Mouse (Mus musculus): ENCODE measurements around the gene Cep83. TPM values are rescaled to one million over a fixed set of nuclear protein-coding genes. Genes with fewer than 3 reads are reported as not detected.

The Cep83 gene
- polyA plus RNA-seq, 1 experiment, result 7.8 TPM

DNA sequence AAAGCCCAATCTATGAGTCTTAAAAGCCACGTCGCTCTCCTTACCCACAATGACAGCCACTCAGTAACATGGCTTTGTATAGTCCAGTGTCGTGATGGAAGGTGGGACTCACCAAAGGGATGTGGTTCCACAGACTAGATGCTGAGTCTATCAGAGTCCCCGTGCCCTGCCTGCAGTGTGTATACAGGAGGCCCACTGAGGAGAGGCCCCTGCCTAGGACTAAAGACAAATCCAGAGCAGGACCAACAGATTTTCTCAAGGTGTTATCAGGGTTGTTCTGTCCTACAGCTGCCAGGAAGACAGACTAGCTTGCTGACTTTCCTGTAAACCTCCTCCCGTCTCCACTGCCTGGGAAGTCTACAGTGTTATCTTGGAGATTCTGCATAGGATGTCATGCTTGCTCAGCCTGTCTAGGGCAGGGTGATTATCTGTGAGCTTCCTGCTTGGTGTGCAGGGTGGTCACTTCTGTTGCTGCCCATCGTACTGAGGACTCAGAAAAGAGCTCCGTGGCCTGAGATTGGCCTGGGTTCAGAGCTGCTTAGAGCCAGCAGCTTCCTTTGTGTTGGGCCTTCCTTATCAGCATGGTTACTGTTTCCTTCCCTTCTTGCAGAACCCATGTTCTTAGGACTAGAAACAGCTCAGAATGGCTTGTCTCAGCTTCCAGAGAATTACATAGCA lies 112.4 kb downstream of the Cep83 start:
- H3K36me3 ChIP-seq (replicated peaks; ENCODE audit: low read length), result peaks cover 97% of the 10 kb centered on the region
- H3K4me3 ChIP-seq (replicated peaks), result peak overlapping the region; percentile 48
- no peaks in the 10 kb centered on the region for H3K27me3 ChIP-seq (replicated peaks)
- H3K4me1 ChIP-seq, result peaks cover 84% of the 10 kb centered on the region
- TF ChIP-seq FLI1 (IDR thresholded peaks at IDR 0.05; ENCODE audit: low read length) (no peak), GATA1 (IDR thresholded peaks at IDR 0.05; ENCODE audit: borderline replicate concordance, low read length) (peak; percentile 11; the same call in 1 of the 3 replicates)
- no peaks in the 10 kb centered on the region for H3K9me3 ChIP-seq

DNA sequence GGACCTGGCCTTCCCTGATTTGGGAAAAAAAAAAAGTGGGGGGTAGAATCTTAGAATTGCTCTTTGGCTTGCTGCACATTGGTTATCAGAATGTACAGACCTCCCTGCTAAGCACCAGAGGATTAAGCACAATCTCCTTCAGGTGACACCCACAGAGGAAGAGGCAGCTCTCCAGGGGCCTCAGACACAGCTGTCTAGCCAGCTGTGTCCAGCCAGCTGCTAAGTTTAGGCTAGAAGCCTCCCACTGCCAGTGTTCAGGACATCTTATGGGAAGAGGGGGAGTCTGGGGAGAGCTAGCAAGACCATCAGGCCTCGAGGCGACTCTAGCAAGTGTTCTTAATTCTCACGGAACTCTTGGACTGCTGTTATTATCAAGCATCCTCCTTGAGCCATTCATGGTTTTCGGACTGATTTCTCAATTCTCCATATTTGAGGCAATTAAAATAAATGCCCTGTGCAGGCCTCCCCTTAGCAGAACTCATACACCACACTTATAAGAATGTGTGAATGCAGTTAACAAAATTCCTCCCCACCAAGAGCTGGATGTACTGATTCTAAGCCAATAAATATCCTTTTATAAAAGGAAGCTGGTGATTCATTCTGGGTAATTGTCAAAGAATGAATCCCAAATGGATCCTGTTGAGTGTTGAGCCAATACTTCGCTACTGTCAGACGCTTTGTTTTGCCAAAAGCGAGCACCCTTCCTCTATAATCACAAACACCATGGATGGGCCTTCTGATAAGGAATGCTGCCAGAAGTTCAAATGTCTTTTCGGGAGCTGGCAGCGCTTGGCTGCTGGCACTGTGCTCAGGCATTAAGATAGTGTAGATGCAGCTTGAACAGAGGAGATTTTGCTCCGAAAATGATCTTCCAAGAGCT lies 115.8 kb downstream of the Cep83 start:
- Histone ChIP-seq H3K4me3 (replicated peaks) (no peak overlapping the region), H3K36me3 (replicated peaks; ENCODE audit: low read length) (peaks cover 97% of the 10 kb centered on the region), H3K9me3 (no peaks in the 10 kb centered on the region), H3K27me3 (replicated peaks) (no peaks in the 10 kb centered on the region), H3K4me1 (peaks cover 84% of the 10 kb centered on the region)
- TF ChIP-seq FLI1 (IDR thresholded peaks at IDR 0.05; ENCODE audit: low read length), result no peak
- no peak for TF ChIP-seq GATA1 (IDR thresholded peaks at IDR 0.05; ENCODE audit: borderline replicate concordance, low read length)

DNA sequence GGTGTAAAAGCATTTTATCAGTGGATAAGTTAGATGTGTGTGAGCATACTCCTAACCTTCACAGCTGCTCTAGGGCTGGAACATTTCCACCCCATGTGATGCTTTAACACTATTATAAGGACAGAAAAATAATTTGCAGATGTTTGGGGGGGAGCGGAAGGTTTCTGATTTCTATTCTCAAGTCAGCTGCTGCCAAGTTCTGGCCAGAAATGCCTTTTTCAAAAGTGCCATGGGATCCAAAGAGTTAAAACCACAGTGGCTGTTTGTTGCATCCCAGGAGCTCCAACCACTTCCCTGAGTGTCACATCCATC lies 116.4 kb downstream of the Cep83 start:
- H3K27me3 ChIP-seq (replicated peaks), result no peaks in the 10 kb centered on the region
- H3K4me3 ChIP-seq (replicated peaks), result no peak overlapping the region
- no peak for TF ChIP-seq GATA1 (IDR thresholded peaks at IDR 0.05; ENCODE audit: borderline replicate concordance, low read length)
- TF ChIP-seq FLI1 (IDR thresholded peaks at IDR 0.05; ENCODE audit: low read length), result no peak
- peaks cover 84% of the 10 kb centered on the region for H3K4me1 ChIP-seq
- H3K9me3 ChIP-seq, result no peaks in the 10 kb centered on the region
- H3K36me3 ChIP-seq (replicated peaks; ENCODE audit: low read length), result peaks cover 97% of the 10 kb centered on the region

DNA sequence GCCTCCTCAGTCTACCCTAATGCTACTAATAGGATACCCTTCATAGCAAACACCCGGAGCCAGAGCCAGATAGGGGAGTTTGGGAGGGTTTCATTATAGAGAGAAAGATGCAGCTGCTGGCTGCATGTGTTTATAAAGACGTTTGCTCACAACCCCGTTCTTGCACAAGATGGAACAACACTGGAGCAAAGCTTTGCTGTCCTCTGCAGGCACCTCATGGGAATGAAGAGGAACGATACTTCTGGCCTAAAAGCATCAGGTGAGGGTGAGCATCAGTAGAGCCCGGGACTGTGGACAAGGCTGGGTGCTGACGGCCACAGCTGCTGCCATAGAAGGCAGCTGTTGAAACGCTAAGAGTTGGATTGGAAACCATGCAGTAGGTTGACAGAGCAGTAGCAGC lies 118.9 kb downstream of the Cep83 start:
- peaks cover 75% of the 10 kb centered on the region for H3K4me1 ChIP-seq
- TF ChIP-seq FLI1 (IDR thresholded peaks at IDR 0.05; ENCODE audit: low read length) (no peak), GATA1 (IDR thresholded peaks at IDR 0.05; ENCODE audit: borderline replicate concordance, low read length) (no peak)
- H3K36me3 ChIP-seq (replicated peaks; ENCODE audit: low read length), result peaks cover 98% of the 10 kb centered on the region
- no peak overlapping the region for H3K4me3 ChIP-seq (replicated peaks)
- no peaks in the 10 kb centered on the region for H3K9me3 ChIP-seq
- H3K27me3 ChIP-seq (replicated peaks), result no peaks in the 10 kb centered on the region

DNA sequence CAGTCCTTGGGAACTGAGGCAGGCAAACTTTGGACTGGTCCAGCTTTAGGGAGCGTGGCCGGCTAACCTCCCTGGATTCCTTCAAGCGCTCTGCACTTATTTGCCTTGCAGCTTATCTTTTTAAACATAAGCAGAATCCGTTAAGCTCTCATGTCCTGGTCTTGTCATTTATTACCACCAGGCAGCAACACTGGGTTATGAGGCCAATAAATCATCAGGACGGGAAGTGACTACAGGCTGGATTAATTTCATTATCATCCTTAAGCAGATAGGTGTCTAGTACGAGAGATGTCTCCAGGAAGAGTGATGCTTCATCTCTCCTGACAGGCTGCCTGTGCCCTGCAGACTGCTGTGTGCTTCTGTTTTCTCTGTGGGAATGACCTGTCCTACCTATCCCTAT lies 119.8 kb downstream of the Cep83 start:
- no peak overlapping the region for H3K4me3 ChIP-seq (replicated peaks)
- no peaks in the 10 kb centered on the region for H3K27me3 ChIP-seq (replicated peaks)
- peaks cover 100% of the 10 kb centered on the region for H3K36me3 ChIP-seq (replicated peaks; ENCODE audit: low read length)
- no peaks in the 10 kb centered on the region for H3K9me3 ChIP-seq
- TF ChIP-seq GATA1 (IDR thresholded peaks at IDR 0.05; ENCODE audit: borderline replicate concordance, low read length), result no peak
- no peak for TF ChIP-seq FLI1 (IDR thresholded peaks at IDR 0.05; ENCODE audit: low read length)
- H3K4me1 ChIP-seq, result peaks cover 77% of the 10 kb centered on the region

DNA sequence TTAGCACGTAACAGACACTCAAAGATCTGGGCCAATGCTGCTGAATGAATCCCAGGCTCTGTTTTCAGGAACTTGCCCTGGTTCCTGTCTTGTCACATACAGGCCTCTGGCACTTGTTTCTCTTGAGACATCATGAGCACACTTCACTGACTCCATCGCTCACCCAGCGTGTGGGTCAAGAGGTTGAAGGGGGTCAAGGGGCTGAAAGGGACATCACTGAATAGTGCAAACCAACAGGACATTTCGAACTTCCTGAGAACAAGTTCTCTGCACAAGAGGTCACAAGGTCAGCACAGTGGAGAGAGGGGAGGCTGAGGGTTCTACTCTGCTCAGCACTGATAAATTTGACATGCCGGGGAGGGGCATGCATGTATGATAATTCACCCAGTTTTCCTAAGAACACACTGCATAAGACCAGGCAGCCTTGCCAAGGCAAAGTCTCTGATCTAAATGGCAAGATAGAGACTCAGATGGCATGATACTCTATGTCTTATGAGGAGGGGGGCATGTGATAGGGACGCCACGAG lies 121.6 kb downstream of the Cep83 start:
- H3K9me3 ChIP-seq, result no peaks in the 10 kb centered on the region
- H3K36me3 ChIP-seq (replicated peaks; ENCODE audit: low read length), result peaks cover 98% of the 10 kb centered on the region
- H3K4me1 ChIP-seq, result peaks cover 60% of the 10 kb centered on the region
- no peak overlapping the region for H3K4me3 ChIP-seq (replicated peaks)
- no peaks in the 10 kb centered on the region for H3K27me3 ChIP-seq (replicated peaks)
- no peak for TF ChIP-seq FLI1 (IDR thresholded peaks at IDR 0.05; ENCODE audit: low read length)
- no peak for TF ChIP-seq GATA1 (IDR thresholded peaks at IDR 0.05; ENCODE audit: borderline replicate concordance, low read length)

DNA sequence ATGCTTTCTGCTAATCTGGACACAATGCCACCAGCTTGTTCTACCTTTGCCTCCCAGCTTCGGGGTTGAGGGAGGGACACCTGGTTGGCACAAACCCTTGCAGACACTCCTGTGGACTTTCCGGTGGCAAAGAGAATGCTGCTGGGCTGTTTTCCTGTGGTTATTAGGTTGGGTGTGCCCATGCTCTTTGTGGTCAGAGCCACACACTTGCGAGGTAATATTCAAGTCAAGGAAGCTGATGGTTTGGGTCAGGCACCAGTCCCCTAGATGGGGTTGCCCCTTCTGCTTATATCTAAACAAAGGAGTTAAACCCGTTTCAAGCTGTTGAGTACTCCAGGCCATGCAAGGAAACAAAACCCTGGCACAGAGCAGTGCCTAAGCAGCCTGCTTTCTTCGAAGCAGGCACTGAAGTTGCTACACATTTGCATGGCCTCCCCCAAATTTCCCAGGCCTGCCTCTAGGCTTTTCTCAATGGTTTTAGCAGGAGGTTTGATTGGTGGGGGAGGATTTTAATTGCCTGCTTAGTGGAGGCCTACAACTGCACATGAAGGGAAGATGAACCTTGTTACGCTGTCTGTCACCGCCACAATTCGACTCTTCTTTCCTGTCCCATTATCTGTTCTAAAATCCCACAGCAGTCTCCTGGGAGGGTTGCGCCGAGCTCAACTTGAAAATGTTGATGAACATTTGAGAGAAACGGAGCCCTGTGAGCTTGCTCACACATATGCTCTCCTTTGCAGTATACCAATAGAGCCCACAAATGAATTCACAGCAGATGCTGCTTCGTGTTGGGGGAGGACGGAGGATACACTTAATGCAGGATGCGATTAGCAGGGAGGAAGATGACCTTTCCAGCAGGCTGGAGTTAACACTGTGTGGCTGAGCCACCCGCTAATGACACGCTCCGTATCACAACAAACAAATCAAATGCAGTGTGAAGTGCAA lies 123.7 kb downstream of the Cep83 start:
- H3K27me3 ChIP-seq (replicated peaks), result no peaks in the 10 kb centered on the region
- H3K36me3 ChIP-seq (replicated peaks; ENCODE audit: low read length), result peaks cover 98% of the 10 kb centered on the region

DNA sequence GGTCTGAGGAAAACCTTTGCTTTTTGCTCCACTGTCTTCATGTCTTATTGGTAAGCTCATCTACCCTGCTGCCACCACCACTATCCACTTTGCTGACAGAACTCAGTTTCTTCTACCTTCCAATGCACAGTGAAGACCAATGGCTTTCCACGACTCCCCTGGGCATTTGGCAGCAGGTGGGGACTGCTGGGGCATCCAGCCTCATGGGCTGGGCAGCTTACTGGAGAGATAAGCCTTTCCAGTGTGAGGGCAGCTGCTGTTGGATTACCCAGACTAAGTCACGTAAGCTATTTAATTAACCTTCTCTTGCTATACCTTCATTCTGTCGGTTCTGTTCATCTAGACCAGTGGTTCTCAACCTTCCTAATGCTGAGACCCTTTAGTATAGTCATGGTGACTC lies 129.7 kb downstream of the Cep83 start:
- TF ChIP-seq FLI1 (IDR thresholded peaks at IDR 0.05; ENCODE audit: low read length) (no peak), GATA1 (IDR thresholded peaks at IDR 0.05; ENCODE audit: borderline replicate concordance, low read length) (no peak)
- Histone ChIP-seq H3K4me3 (replicated peaks) (no peak overlapping the region), H3K36me3 (replicated peaks; ENCODE audit: low read length) (peaks cover 98% of the 10 kb centered on the region), H3K27me3 (replicated peaks) (no peaks in the 10 kb centered on the region), H3K9me3 (no peaks in the 10 kb centered on the region), H3K4me1 (peaks cover 15% of the 10 kb centered on the region)

More for the DNA sequence above, 123.7 kb downstream of the Cep83 start:
- Histone ChIP-seq H3K4me3 (replicated peaks) (peak overlapping the region; percentile 18), H3K4me1 (peaks cover 47% of the 10 kb centered on the region), H3K9me3 (no peaks in the 10 kb centered on the region)
- no peak for TF ChIP-seq GATA1 (IDR thresholded peaks at IDR 0.05; ENCODE audit: borderline replicate concordance, low read length)
- no peak for TF ChIP-seq FLI1 (IDR thresholded peaks at IDR 0.05; ENCODE audit: low read length)
